Mouse (Mus musculus) heart, adult 8-10 months (tissue): Measurements from ENCODE around the gene Gm20481. TPM values are rescaled to one million over a fixed set of nuclear protein-coding genes. Genes with fewer than 3 reads are reported as not detected.
A peak's percentile ranks its signal among the peaks of the same experiment; 100 is the strongest.
"Not testable (repeated sequence)": the region's sequence is repeated elsewhere in the genome, so short reads cannot be mapped to it uniquely, and the experiment has no call there.

Source experiments
- DNase-seq: peaks from one replicate; pipeline ENCODE4 v3.0.0; 2022; ENCODE audit warnings: low spot score
- total RNA-seq, 4 experiments: library from RNA; stranded (reverse); gene quantifications; 2 replicates each; pipeline ENCODE4 v1.2.4; 2022

The Gm20481 gene
- total RNA-seq, 4 experiments from 2014 or later: not detected

DNA sequence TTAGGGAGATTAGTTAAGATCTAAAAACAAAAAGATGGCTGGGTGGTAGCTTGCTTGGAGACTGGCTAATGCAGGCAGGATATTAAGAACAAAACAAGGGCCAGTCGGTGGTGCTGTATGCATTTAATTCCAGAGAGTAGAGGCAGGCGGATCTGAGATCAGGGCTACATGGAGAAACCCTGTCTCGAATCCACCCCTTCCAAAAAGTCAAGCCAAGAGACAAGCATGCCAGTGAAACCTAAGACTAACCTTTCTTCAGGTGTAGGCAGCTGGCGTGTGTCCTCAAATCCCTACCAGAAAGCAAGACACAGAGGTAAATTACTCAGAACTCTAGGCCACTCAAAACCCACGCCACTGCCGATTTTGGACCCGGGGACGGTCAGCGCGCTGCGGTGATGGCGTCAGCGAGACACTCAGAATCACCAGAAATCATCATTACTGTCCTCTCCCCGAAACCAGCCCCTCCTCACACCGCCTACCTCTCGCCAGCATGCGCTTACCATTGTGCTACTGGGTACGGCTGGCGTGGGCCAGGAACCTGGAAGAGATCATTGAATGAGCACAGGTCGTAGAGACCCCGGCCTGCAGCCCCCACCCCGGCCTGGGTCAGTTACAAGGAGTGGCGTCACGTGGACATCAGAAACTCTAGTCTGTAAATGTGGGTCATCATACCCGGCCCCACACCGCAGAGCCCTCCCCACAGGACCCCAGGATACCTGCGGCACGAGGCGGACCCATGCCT, 17.9 kb upstream of the Gm20481 start:
- no peak for DNase-seq

- DNase-seq: peak; percentile 88
These were observed 17.2 kb upstream of the Gm20481 start for GRCm38 (mm10) chr17:34952378-34953040.

GRCm38 (mm10) chr17:34953258-34953657, 16.5 kb upstream of the Gm20481 start:
- no peak for DNase-seq

DNA sequence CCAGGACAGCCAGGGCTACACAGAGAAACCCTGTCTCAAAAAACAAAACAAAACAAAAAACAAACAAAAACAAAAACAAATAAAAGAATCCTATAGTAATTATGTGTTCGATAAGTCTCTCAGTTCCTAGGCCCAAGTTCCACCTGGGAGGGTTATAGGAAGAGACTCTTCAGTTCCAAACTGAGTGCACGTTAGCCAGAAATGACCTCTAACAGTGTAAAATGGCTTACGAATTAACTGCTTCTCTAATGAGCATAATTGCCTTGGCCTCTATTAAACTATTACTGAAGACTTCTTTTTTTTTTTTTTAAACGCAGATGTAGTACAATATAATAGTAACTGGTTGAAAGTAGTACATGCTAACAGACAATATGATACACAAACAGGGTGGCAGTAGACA, 15.8 kb upstream of the Gm20481 start:
- DNase-seq: no peak

DNA sequence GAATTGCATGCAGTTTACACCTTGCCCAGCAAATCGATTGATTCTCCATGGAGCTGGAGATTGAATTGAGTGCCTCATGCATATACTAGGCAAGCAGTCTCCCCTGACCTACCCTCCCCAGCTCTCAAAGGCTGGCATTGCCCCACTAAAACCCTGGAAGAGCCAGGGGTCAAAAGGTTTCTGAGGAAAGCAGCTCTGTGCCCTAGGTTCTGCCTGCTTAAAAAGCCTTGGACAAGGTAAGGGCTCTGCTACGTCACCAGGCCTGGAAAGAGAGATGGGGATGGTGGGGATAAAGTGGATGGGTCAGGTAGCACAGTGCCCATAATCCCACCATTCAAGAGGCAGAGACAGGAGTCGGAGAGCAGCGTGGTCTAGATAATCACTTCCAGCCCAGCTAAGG, 14.9 kb upstream of the Gm20481 start:
- no peak for DNase-seq

GRCm38 (mm10) chr17:34955884-34956283, 13.8 kb upstream of the Gm20481 start:
- DNase-seq: no peak

GRCm38 (mm10) chr17:34956340-34956739, 13.4 kb upstream of the Gm20481 start:
- no peak for DNase-seq

DNA sequence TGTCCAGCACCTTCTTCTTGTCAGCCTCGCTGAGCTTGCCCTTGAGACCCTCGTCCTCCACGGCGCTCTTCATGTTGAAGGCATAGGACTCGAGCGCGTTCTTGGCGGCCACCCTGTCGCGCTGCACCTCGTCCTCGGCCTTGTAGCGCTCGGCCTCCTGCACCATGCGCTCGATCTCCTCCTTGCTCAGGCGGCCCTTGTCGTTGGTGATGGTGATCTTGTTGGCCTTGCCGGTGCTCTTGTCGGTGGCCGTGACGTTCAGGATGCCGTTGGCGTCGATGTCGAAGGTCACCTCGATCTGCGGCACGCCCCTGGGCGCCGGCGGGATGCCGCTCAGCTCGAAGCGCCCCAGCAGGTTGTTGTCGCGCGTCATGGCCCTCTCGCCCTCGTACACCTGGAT, 12.4 kb upstream of the Gm20481 start:
- DNase-seq: not testable (repeated sequence)

GRCm38 (mm10) chr17:34957966-34958365, 11.7 kb upstream of the Gm20481 start:
- not testable (repeated sequence) for DNase-seq

DNA sequence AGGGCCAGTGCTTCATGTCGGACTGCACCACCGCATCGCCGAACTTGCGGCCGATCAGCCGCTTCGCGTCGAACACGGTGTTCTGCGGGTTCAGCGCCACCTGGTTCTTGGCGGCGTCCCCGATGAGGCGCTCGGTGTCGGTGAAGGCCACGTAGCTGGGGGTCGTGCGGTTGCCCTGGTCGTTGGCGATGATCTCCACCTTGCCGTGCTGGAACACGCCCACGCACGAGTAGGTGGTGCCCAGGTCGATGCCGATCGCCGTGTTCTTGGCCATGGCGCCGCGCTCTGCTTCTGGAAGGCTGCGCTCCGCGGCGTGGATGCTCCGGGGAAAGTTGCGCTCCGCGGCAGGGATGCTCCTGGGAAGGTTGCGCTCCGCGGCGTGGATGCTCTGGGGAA, 11.0 kb upstream of the Gm20481 start:
- not testable (repeated sequence) for DNase-seq

GRCm38 (mm10) chr17:34959130-34959778, 10.5 kb upstream of the Gm20481 start, which contains the start of gene Hspa1b:
TSS of gene Hspa1b (minus strand) at chr17:34959238.
- DNase-seq: peak; percentile 96

- DNase-seq: peak; percentile 61
These were observed 9.7 kb upstream of the Gm20481 start for GRCm38 (mm10) chr17:34959881-34960515.

GRCm38 (mm10) chr17:34960702-34961493, 8.8 kb upstream of the Gm20481 start:
- no peak for DNase-seq

- no peak for DNase-seq
These were observed 7.6 kb upstream of the Gm20481 start for GRCm38 (mm10) chr17:34962125-34962524.

DNA sequence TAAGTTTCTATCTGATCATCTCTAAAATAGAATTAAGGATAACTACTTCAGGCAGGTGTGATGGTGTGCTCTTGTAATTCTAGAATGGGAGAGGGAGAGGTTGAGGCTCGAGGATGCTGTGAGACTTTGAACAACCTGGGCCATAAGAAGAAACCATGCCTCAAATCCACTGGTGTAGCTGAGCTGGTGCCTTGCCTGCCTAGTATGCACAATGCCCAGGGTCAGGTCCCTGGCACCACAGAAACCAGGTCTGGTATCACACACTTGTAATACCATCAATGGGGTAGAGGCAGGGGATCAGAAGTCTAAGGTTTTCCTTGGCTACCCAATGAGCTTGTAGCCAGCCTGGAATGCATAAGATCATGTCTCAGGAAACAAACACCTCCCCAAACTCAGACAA, 6.9 kb upstream of the Gm20481 start:
- no peak for DNase-seq

DNA sequence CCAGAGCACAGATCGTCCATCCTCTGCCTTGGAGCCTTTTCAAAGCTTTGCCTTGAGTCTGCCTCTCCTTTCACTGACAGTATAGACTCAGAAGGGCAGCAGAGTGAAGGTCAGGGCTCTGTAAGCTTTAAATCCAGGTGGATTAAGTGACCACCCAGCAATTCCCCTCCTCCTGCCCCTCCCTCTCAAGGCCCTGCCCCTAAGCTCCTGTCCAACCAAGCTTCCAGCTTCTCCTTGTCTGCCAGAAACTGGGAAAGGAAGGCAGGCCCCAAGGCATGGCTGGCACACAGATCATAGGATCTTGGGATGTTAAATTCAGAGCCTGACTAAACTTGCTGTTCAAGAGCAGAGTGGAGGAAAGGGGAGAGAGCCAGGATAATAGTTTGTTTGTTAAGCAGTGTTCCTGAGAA, 5.1 kb upstream of the Gm20481 start:
- DNase-seq: no peak

DNA sequence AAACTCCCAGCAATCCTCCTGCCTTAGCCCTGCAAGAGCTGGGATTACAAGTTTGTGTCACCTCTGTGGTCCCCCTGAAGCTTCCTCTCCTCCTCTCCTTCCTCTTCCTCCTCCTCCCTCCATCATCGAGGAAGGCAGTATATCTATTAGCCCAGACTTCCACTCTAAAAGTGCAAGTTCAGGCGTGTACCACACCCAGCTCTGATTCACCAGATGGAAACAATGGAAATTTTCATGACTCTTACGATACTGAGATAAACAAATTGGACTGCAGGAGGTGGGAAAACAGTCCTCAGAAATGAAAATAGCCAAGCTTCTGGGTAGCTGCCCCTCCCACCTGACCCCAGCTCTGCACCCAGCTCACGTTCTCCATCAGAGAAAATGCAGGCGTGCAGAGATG, 4.1 kb upstream of the Gm20481 start:
- DNase-seq: no peak

DNA sequence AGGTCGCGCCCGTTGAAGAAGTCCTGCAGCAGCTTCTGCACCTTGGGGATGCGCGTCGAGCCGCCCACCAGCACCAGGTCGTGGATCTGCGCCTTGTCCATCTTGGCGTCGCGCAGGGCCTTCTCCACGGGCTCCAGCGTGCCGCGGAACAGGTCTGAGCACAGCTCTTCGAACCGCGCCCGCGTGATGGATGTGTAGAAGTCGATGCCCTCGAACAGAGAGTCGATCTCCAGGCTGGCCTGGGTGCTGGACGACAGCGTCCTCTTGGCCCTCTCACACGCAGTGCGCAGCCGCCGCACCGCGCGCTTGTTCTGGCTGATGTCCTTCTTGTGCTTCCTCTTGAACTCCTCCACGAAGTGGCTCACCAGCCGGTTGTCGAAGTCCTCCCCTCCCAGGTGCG, 1.1 kb downstream of the Gm20481 start:
- not testable (repeated sequence) for DNase-seq

DNA sequence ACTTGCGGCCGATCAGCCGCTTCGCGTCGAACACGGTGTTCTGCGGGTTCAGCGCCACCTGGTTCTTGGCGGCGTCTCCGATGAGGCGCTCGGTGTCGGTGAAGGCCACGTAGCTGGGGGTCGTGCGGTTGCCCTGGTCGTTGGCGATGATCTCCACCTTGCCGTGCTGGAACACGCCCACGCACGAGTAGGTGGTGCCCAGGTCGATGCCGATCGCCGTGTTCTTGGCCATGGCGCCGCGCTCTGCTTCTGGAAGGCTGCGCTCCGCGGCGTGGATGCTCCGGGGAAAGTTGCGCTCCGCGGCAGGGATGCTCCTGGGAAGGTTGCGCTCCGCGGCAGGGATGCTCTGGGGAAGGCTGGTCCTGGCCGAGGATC, 2.0 kb downstream of the Gm20481 start:
- not testable (repeated sequence) for DNase-seq

- peak; percentile 98 for DNase-seq
These were observed 2.5 kb downstream of the Gm20481 start, which contains the start of the genes Hspa1a and Hspa1l for GRCm38 (mm10) chr17:34972069-34972749. TSS of gene Hspa1a (minus strand) at chr17:34972156. TSS of gene Hspa1l (plus strand) at chr17:34972703.
